Mouse (Mus musculus) gastrocnemius, postnatal 10 days (tissue): Measurements from ENCODE around the gene Gnaq. TPM values are rescaled to one million over a fixed set of nuclear protein-coding genes. Genes with fewer than 3 reads are reported as not detected.
A peak's percentile ranks its signal among the peaks of the same experiment; 100 is the strongest.

Experiments used
- DNase-seq: peaks from one replicate; pipeline ENCODE4 v3.0.0; 2021; ENCODE audit warnings: mixed read lengths
- total RNA-seq, 2 experiments: library from RNA; stranded (reverse); gene quantifications; 2 replicates each; pipeline ENCODE4 v1.2.3; 2021

The Gnaq gene
- total RNA-seq, 2 experiments from 2014 or later, result 23.7 to 29.4 TPM

GRCm38 (mm10) chr19:16198162-16198561, 65.5 kb downstream of the Gnaq start:
- no peak for DNase-seq

GRCm38 (mm10) chr19:16201356-16201755, 68.7 kb downstream of the Gnaq start:
- DNase-seq, result no peak

- DNase-seq, result no peak
Observed at GRCm38 (mm10) chr19:16204776-16205680, 72.4 kb downstream of the Gnaq start.

- no peak for DNase-seq
Observed at GRCm38 (mm10) chr19:16209616-16210015, 77.0 kb downstream of the Gnaq start.

- DNase-seq, result peak; percentile 53
Observed at GRCm38 (mm10) chr19:16214946-16215345, 82.3 kb downstream of the Gnaq start.

- DNase-seq, result no peak
Observed at GRCm38 (mm10) chr19:16215430-16216016, 82.9 kb downstream of the Gnaq start.

GRCm38 (mm10) chr19:16219978-16220377, 87.3 kb downstream of the Gnaq start:
- DNase-seq, result no peak

GRCm38 (mm10) chr19:16222526-16222925, 89.9 kb downstream of the Gnaq start:
- DNase-seq, result no peak

GRCm38 (mm10) chr19:16223126-16223525, 90.5 kb downstream of the Gnaq start:
- no peak for DNase-seq

GRCm38 (mm10) chr19:16224831-16225230, 92.2 kb downstream of the Gnaq start:
- DNase-seq, result no peak

- no peak for DNase-seq
Observed at GRCm38 (mm10) chr19:16231584-16231983, 99.0 kb downstream of the Gnaq start.

GRCm38 (mm10) chr19:16235594-16235993, 103.0 kb downstream of the Gnaq start:
- no peak for DNase-seq

- DNase-seq, result no peak
Observed at GRCm38 (mm10) chr19:16237034-16237433, 104.4 kb downstream of the Gnaq start.

- no peak for DNase-seq
Observed at GRCm38 (mm10) chr19:16238072-16238471, 105.4 kb downstream of the Gnaq start.

GRCm38 (mm10) chr19:16238512-16238911, 105.9 kb downstream of the Gnaq start:
- no peak for DNase-seq

- DNase-seq, result no peak
Observed at GRCm38 (mm10) chr19:16242708-16243107, 110.1 kb downstream of the Gnaq start.

- no peak for DNase-seq
Observed at GRCm38 (mm10) chr19:16249025-16249424, 116.4 kb downstream of the Gnaq start.

GRCm38 (mm10) chr19:16250921-16251320, 118.3 kb downstream of the Gnaq start:
- no peak for DNase-seq

GRCm38 (mm10) chr19:16251819-16252218, 119.2 kb downstream of the Gnaq start:
- no peak for DNase-seq

GRCm38 (mm10) chr19:16252696-16253095, 120.1 kb downstream of the Gnaq start:
- DNase-seq, result no peak

GRCm38 (mm10) chr19:16254881-16255280, 122.2 kb downstream of the Gnaq start:
- DNase-seq, result no peak

GRCm38 (mm10) chr19:16255294-16255693, 122.7 kb downstream of the Gnaq start:
- no peak for DNase-seq

GRCm38 (mm10) chr19:16258766-16259355, 126.2 kb downstream of the Gnaq start:
- no peak for DNase-seq
